Mouse (Mus musculus) CH12.LX (cell line): Measurements from ENCODE around the gene Ccs. TPM values are rescaled to one million over a fixed set of nuclear protein-coding genes. Genes with fewer than 3 reads are reported as not detected.

Experiments
- DNase-seq: peaks from one replicate; pipeline ENCODE4 v3.0.0-alpha.2; 2013; ENCODE audit errors: extremely low read depth
- H3K27ac ChIP-seq: 2 replicates; pipeline ENCODE4 v1.5.1; 2012; ENCODE audit warnings: low read depth, mild to moderate bottlenecking, control low read depth, moderate library complexity; ENCODE audit not compliant: insufficient read depth
- H3K27me3 ChIP-seq: replicated peaks from 2 replicates; pipeline ENCODE3; 2012; ENCODE audit warnings: inconsistent platforms
- H3K36me3 ChIP-seq, 2 experiments: replicated peaks in 1 of 2; 2 replicates each; pipeline versions ENCODE3 to v1.6.1; 2012; ENCODE audit warnings: inconsistent platforms in 1 of 2, low read length in 1 of 2, mild to moderate bottlenecking in 1 of 2, mixed read lengths in 1 of 2, moderate library complexity in 1 of 2; ENCODE audit not compliant: control insufficient read depth in 1 of 2, insufficient read depth in 1 of 2
- H3K4me1 ChIP-seq, 2 experiments: 2 replicates each; pipeline ENCODE4 v1.6.1; 2012; ENCODE audit warnings: inconsistent platforms in 1 of 2, moderate library complexity in 1 of 2; ENCODE audit not compliant: insufficient read depth in 2 of 2, control insufficient read depth in 1 of 2
- H3K4me2 ChIP-seq: 2 replicates; pipeline ENCODE4 v1.6.1; 2012; ENCODE audit warnings: low read depth, mild to moderate bottlenecking, control low read depth; ENCODE audit not compliant: poor library complexity, insufficient read depth, severe bottlenecking
- H3K4me3 ChIP-seq, 3 experiments: fragments of 150-350 bp in 1 of 3; sonication (generic) in 1 of 3; replicated peaks in 1 of 3; 2 replicates each; pipeline versions ENCODE3 to v1.5.1; 2011 to 2012; ENCODE audit warnings: low read depth in 2 of 3, low read length in 2 of 3, mild to moderate bottlenecking in 2 of 3, moderate library complexity in 2 of 3, control low read depth in 1 of 3, improper control_type of control experiment in 1 of 3, inconsistent platforms in 1 of 3, mixed read lengths in 1 of 3; ENCODE audit not compliant: poor library complexity in 1 of 3
- H3K79me2 ChIP-seq: replicated peaks from 2 replicates; pipeline ENCODE4 v1.6.1; 2012; ENCODE audit warnings: mild to moderate bottlenecking, moderate library complexity; ENCODE audit not compliant: control insufficient read depth, poor library complexity, insufficient read depth, severe bottlenecking; ENCODE audit errors: extremely low read depth
- H3K9ac ChIP-seq: 2 replicates; pipeline ENCODE4 v1.6.1; 2012; ENCODE audit warnings: low read depth, mild to moderate bottlenecking, control low read depth, moderate library complexity; ENCODE audit not compliant: insufficient read depth
- H3K9me3 ChIP-seq: replicated peaks from 2 replicates; pipeline ENCODE3; 2012; ENCODE audit warnings: low read length, inconsistent platforms, mixed read lengths
- CHD1 ChIP-seq: IDR thresholded peaks from 2 replicates; pipeline ENCODE4 v1.6.1; 2012; ENCODE audit warnings: low read depth, low read length, improper control_type of control experiment, inconsistent platforms
- CTCF ChIP-seq, 2 experiments: IDR thresholded peaks in 1 of 2; conservative IDR thresholded peaks in 1 of 2; 2 replicates each; pipeline ENCODE4 v1.5.1; 2011 to 2012; ENCODE audit warnings: low read depth in 2 of 2, low read length in 2 of 2, improper control_type of control experiment in 1 of 2, inconsistent platforms in 1 of 2, mild to moderate bottlenecking in 1 of 2, moderate library complexity in 1 of 2
- E2F4 ChIP-seq: IDR thresholded peaks from 2 replicates; pipeline ENCODE4 v1.6.1; 2011; ENCODE audit warnings: low read depth, low read length, improper control_type of control experiment; ENCODE audit not compliant: insufficient replicate concordance
- ETS1 ChIP-seq: conservative IDR thresholded peaks from 2 replicates; pipeline ENCODE4 v1.6.1; 2012; ENCODE audit warnings: low read depth, mild to moderate bottlenecking, inconsistent platforms, low read length, improper control_type of control experiment, moderate library complexity
- GABPA ChIP-seq: IDR thresholded peaks from 2 replicates; pipeline ENCODE4 v1.6.1; 2012; ENCODE audit warnings: low read depth, low read length, improper control_type of control experiment, inconsistent platforms; ENCODE audit not compliant: insufficient replicate concordance
- HCFC1 ChIP-seq: IDR thresholded peaks from 2 replicates; pipeline ENCODE4 v1.6.1; 2012; ENCODE audit warnings: low read depth, mild to moderate bottlenecking, inconsistent platforms, low read length, improper control_type of control experiment
- IRF4 ChIP-seq: IDR thresholded peaks from 2 replicates; pipeline ENCODE4 v1.6.1; 2014; ENCODE audit warnings: low read depth, mild to moderate bottlenecking, inconsistent platforms, low read length, improper control_type of control experiment
- JUN ChIP-seq: IDR thresholded peaks from 2 replicates; pipeline ENCODE4 v1.6.1; 2011; ENCODE audit warnings: low read depth, mild to moderate bottlenecking, low read length, improper control_type of control experiment, moderate library complexity; ENCODE audit not compliant: insufficient read depth
- MAZ ChIP-seq: IDR thresholded peaks from 2 replicates; pipeline ENCODE4 v1.6.1; 2012; ENCODE audit warnings: low read depth, mild to moderate bottlenecking, inconsistent platforms, low read length, improper control_type of control experiment, moderate library complexity
- MEF2A ChIP-seq: IDR thresholded peaks from 2 replicates; pipeline ENCODE4 v1.6.1; 2014; ENCODE audit warnings: low read depth, mild to moderate bottlenecking, inconsistent platforms, low read length, improper control_type of control experiment, borderline replicate concordance
- NELFE ChIP-seq: IDR thresholded peaks from 2 replicates; pipeline ENCODE4 v1.6.1; 2011; ENCODE audit warnings: low read depth, low read length, improper control_type of control experiment
- PAX5 ChIP-seq: IDR thresholded peaks from 2 replicates; pipeline ENCODE4 v1.6.1; 2012; ENCODE audit warnings: low read length, inconsistent platforms, mixed read lengths
- POLR2AphosphoS2 ChIP-seq: IDR thresholded peaks from 2 replicates; pipeline ENCODE4 v1.6.1; 2011; ENCODE audit warnings: low read depth, low read length, improper control_type of control experiment
- RCOR1 ChIP-seq: conservative IDR thresholded peaks from 2 replicates; pipeline ENCODE4 v1.6.1; 2012; ENCODE audit warnings: low read depth, mild to moderate bottlenecking, inconsistent platforms, low read length, improper control_type of control experiment
- SMC3 ChIP-seq: IDR thresholded peaks from 2 replicates; pipeline ENCODE4 v1.6.1; 2011; ENCODE audit warnings: low read depth, low read length, improper control_type of control experiment
- USF2 ChIP-seq: conservative IDR thresholded peaks from 2 replicates; pipeline ENCODE4 v1.6.1; 2011; ENCODE audit warnings: low read depth, low read length, improper control_type of control experiment
- ZC3H11A ChIP-seq: IDR thresholded peaks from 2 replicates; pipeline ENCODE4 v1.6.1; 2012; ENCODE audit warnings: low read depth, mild to moderate bottlenecking, inconsistent platforms, low read length, improper control_type of control experiment
- ZMIZ1 ChIP-seq: IDR thresholded peaks from 2 replicates; pipeline ENCODE4 v1.6.1; 2012; ENCODE audit warnings: low read depth, mild to moderate bottlenecking, inconsistent platforms, low read length, improper control_type of control experiment
- ZNF384 ChIP-seq: IDR thresholded peaks from 2 replicates; pipeline ENCODE4 v1.6.1; 2012; ENCODE audit warnings: low read depth, low read length, improper control_type of control experiment, inconsistent platforms
- dilution Hi-C: fragments of 300-500 bp; cut with MboI; formaldehyde crosslinking; loops from 2 replicates; pipeline ENCODE4 v1.14.3; 2020; ENCODE audit warnings: low sequenced_read_pairs; ENCODE audit not compliant: extremely low pct_unique_long_range_greater_than_20kb, extremely low pct_ligation_motif_present
- in situ Hi-C: fragments of 300-500 bp; cut with MboI; formaldehyde crosslinking; loops from 3 replicates; pipeline ENCODE4 v1.14.3; 2019; ENCODE audit warnings: low sequenced_read_pairs, low pct_ligation_motif_present, low pct_unique_long_range_greater_than_20kb, mixed read lengths
- polyA plus RNA-seq: library from polyadenylated mRNA; unstranded; fragments of >175 nt; gene quantifications from 2 replicates; pipeline ENCODE4 v1.2.1, GENCODE M21; 2012; ENCODE audit warnings: low read depth; ENCODE audit not compliant: insufficient read length
- total RNA-seq, 2 experiments: library from RNA; depleted of rRNA; stranded (reverse); fragments of 300-350 nt in 1 of 2; fragments of >200 nt in 1 of 2; gene quantifications; 2 replicates each; pipeline ENCODE4 v1.2.3; 2012 to 2014

Ccs gene
- total and polyA plus RNA-seq, 3 experiments = 25.6 to 42.1 (median 32.0) TPM

GRCm38 (mm10) chr19:4865147-4865546 is 26.0 kb upstream of the Ccs start:
- no peaks in the 10 kb centered on the region for H3K36me3 ChIP-seq
- dilution Hi-C loops = no loop called here
- in situ Hi-C loops = loop anchor here (25.0 kb wide), 2 partner anchors 228 to 378 kb away; partner anchors contain the start of genes 2010003K11Rik, Rce1 and Syt12
- H3K79me2 ChIP-seq = no peaks in the 10 kb centered on the region
- H3K4me2 ChIP-seq = peak overlapping the region; percentile 45
- no peak overlapping the region for H3K4me3 ChIP-seq
- H3K27ac ChIP-seq = no peak overlapping the region
- peaks cover 0 to 3% of the 10 kb centered on the region in 2 experiments; a peak in 1 of 4 replicates for H3K4me1 ChIP-seq
- H3K9ac ChIP-seq = no peak overlapping the region
- no peak for TF ChIP-seq SMC3
- TF ChIP-seq ETS1 = no peak
- TF ChIP-seq CHD1 = no peak
- no peak for TF ChIP-seq HCFC1
- TF ChIP-seq ZC3H11A = no peak
- no peak for TF ChIP-seq ZMIZ1
- TF ChIP-seq IRF4 = no peak
- TF ChIP-seq RCOR1 = no peak
- no peak for TF ChIP-seq JUN
- TF ChIP-seq GABPA = no peak
- no peak for TF ChIP-seq USF2
- no peak for TF ChIP-seq E2F4
- TF ChIP-seq MEF2A = no peak
- H3K27me3 ChIP-seq = peaks cover 81% of the 10 kb centered on the region
- no peaks in the 10 kb centered on the region for H3K9me3 ChIP-seq
- DNase-seq = peak; percentile 13

GRCm38 (mm10) chr19:4863048-4863447 is 23.9 kb upstream of the Ccs start:
- Histone ChIP-seq H3K4me2 (no peak overlapping the region), H3K79me2 (no peaks in the 10 kb centered on the region), H3K9me3 (no peaks in the 10 kb centered on the region), H3K27me3 (peaks cover 87% of the 10 kb centered on the region), H3K27ac (no peak overlapping the region), H3K36me3 (no peaks in the 10 kb centered on the region), H3K4me1 (peaks cover 0 to 3% of the 10 kb centered on the region in 2 experiments; a peak in 1 of 4 replicates), H3K4me3 (no peak overlapping the region), H3K9ac (no peak overlapping the region)
- dilution Hi-C loops = no loop called here
- in situ Hi-C loops = loop anchor here (25.0 kb wide), 2 partner anchors 226 to 376 kb away; partner anchors contain the start of genes 2010003K11Rik, Rce1 and Syt12
- no peak for DNase-seq
- TF ChIP-seq ZNF384 (no peak), POLR2AphosphoS2 (no peak), IRF4 (no peak), PAX5 (no peak), CHD1 (no peak), ZC3H11A (no peak), MAZ (no peak), CTCF (conservative IDR thresholded peaks at IDR 0.05 in 1 of 2, IDR thresholded peaks at IDR 0.05 in 1 of 2; ENCODE audit: low read depth in 2 of 2, low read length in 2 of 2) (no peak), RCOR1 (no peak), JUN (no peak), NELFE (no peak), ZMIZ1 (no peak)
